ENCODE assay signal across 9 mouse cellular contexts in genomic region chr2:162791374-162792098, GRCm38 (mm10).
A peak's percentile ranks its signal among the peaks of the same experiment; 100 is the strongest.
DNase-seq lines count a peak whose midpoint lies in the region; ATAC-seq and TF ChIP-seq lines count a peak whose summit lies in the region.
"Had no signal": no experiment of that assay in that cellular context is flagged by ENCODE, and none has a peak within 500 bp of the region (broad histone marks: within the 10 kb centered on the region; RNA-seq: fewer than 3 reads in every experiment).

No protein-coding gene starts in this region.

- no peaks in the 10 kb centered on the region for H3K27me3 ChIP-seq in stomach, postnatal 0 days (ENCODE audit: control insufficient read depth, insufficient read depth, low read length)
- H3K27me3 ChIP-seq: liver, embryonic 13.5 days; neural tube, embryonic 12.5 days had no signal

- peak; percentile 36 to 40 for DNase-seq in left cerebral cortex, adult 18-20 months (ENCODE audit: low spot score in 2 of 2)
- DNase-seq in left cerebral cortex, adult 8-10 months (ENCODE audit: low spot score in 2 of 2), result no peak
- DNase-seq in NIH3T3 (ENCODE audit: low read depth), result peak; percentile 11
- DNase-seq in adrenal gland, postnatal 36 days, result peak; percentile 30 to 48
- DNase-seq in heart, adult 9 months (ENCODE audit: low spot score in 2 of 2), result peak; percentile 16 to 35
- DNase-seq in adipocyte (ENCODE audit: low spot score), result no peak
- DNase-seq in stomach, postnatal 0 days (ENCODE audit: low spot score), result no peak
- DNase-seq: liver, embryonic 13.5 days had no signal

- H3K4me3 ChIP-seq in stomach, postnatal 0 days (ENCODE audit: low read depth, low read length), result no peak overlapping the region
- H3K4me3 ChIP-seq: liver, embryonic 13.5 days; neural tube, embryonic 12.5 days had no signal

- no peaks in the 10 kb centered on the region for H3K9me3 ChIP-seq in stomach, postnatal 0 days (ENCODE audit: control insufficient read depth, low read length)
- H3K9me3 ChIP-seq: liver, embryonic 13.5 days; neural tube, embryonic 12.5 days had no signal

- no peaks in the 10 kb centered on the region for H3K4me1 ChIP-seq in stomach, postnatal 0 days (replicated peaks; ENCODE audit: control insufficient read depth, insufficient read depth)
- H3K4me1 ChIP-seq: liver, embryonic 13.5 days; neural tube, embryonic 12.5 days had no signal

- H3K4me2 ChIP-seq in stomach, postnatal 0 days (replicated peaks; ENCODE audit: low read depth), result no peak overlapping the region
- H3K4me2 ChIP-seq: liver, embryonic 13.5 days; neural tube, embryonic 12.5 days had no signal

- H3K36me3 ChIP-seq in stomach, postnatal 0 days (ENCODE audit: control insufficient read depth, insufficient read depth, low read length), result no peaks in the 10 kb centered on the region
- H3K36me3 ChIP-seq: liver, embryonic 13.5 days; neural tube, embryonic 12.5 days had no signal

- ATAC-seq in stomach, postnatal 0 days (ENCODE audit: low FRiP score, low TSS enrichment), result no peak

- no peak for TF ChIP-seq EP300 in stomach, postnatal 0 days (optimal IDR thresholded peaks at IDR 0.05)

- no peak overlapping the region for H3K27ac ChIP-seq in stomach, postnatal 0 days (replicated peaks)
- H3K27ac ChIP-seq: liver, embryonic 13.5 days; neural tube, embryonic 12.5 days had no signal

- 48% methylated on average over 12 of the region's 12 CpGs for WGBS in stomach, postnatal 0 days

- H3K9ac ChIP-seq in stomach, postnatal 0 days (ENCODE audit: low read length), result no peak overlapping the region
- H3K9ac ChIP-seq: liver, embryonic 13.5 days; neural tube, embryonic 12.5 days had no signal

- no peak for TF ChIP-seq CTCF in stomach, postnatal 0 days (IDR thresholded peaks at IDR 0.05; ENCODE audit: low read depth)

Comparison
In these comparisons a context has a peak if more than half of its experiments do, and no peak if none do; other contexts are left out.
1. DNase-seq: peak in left cerebral cortex, adult 18-20 months (2 of 2), NIH3T3 (single experiment), adrenal gland, postnatal 36 days (2 of 2) and heart, adult 9 months (2 of 2); none in left cerebral cortex, adult 8-10 months (0 of 2), adipocyte (single experiment) and stomach, postnatal 0 days (single experiment).